Mouse (Mus musculus) small intestine, adult 2 months (tissue): ENCODE data around the gene Gtf3c2. TPM values are rescaled to one million over a fixed set of nuclear protein-coding genes. Genes with fewer than 3 reads are reported as not detected.
A peak's percentile ranks its signal among the peaks of the same experiment; 100 is the strongest.

Experiments
- H3K27ac ChIP-seq: fragments of 200-500 bp; 2 replicates; pipeline ENCODE4 v1.5.1; 2012; ENCODE audit warnings: low read depth, low read length, control low read depth, inconsistent platforms; ENCODE audit not compliant: insufficient read depth
- H3K27me3 ChIP-seq: fragments of 200-500 bp; 2 replicates; pipeline ENCODE4 v1.6.1; 2012; ENCODE audit warnings: mild to moderate bottlenecking, moderate library complexity, low read length, inconsistent platforms; ENCODE audit not compliant: control insufficient read depth, insufficient read depth
- H3K36me3 ChIP-seq: fragments of 200-500 bp; 2 replicates; pipeline ENCODE4 v1.6.1; 2012; ENCODE audit warnings: mild to moderate bottlenecking, low read length, control low read depth, inconsistent platforms; ENCODE audit not compliant: control insufficient read depth, insufficient read depth
- H3K4me1 ChIP-seq: fragments of 200-500 bp; 2 replicates; pipeline ENCODE4 v1.6.1; 2012; ENCODE audit warnings: low read length, inconsistent platforms, mixed read lengths; ENCODE audit not compliant: control insufficient read depth, insufficient read depth, insufficient read length
- H3K4me3 ChIP-seq: fragments of 200-500 bp; 2 replicates; pipeline ENCODE4 v1.5.1; 2012; ENCODE audit warnings: low read depth, mild to moderate bottlenecking, control low read depth, inconsistent platforms, low read length, moderate library complexity
- CTCF ChIP-seq: fragments of 200-500 bp; IDR thresholded peaks from 2 replicates; pipeline ENCODE4 v1.5.1; 2012; ENCODE audit warnings: low read depth, mild to moderate bottlenecking, control low read depth, inconsistent platforms, low read length, moderate library complexity, mixed read lengths; ENCODE audit not compliant: insufficient replicate concordance, insufficient read length; ENCODE audit errors: extremely low read depth
- POLR2A ChIP-seq: fragments of 200-500 bp; IDR thresholded peaks from 2 replicates; pipeline ENCODE4 v1.6.1; 2012; ENCODE audit warnings: low read depth, mild to moderate bottlenecking, control low read depth, inconsistent platforms, low read length, moderate library complexity
- WGBS: fragments of 180-500 bp; shearing (Covaris S2); methylation state at CpG from one replicate; pipeline ENCODE4 v1.1.7; 2018; 5-methylcytosine and 5-hydroxymethylcytosine counted together
- polyA plus RNA-seq: library from polyadenylated mRNA; depleted of rRNA; stranded (reverse); fragments of >200 nt; gene quantifications from 2 replicates; pipeline ENCODE4 v1.2.3, GENCODE M21; 2012

Gene Gtf3c2
- polyA plus RNA-seq, 1 experiment = 21.9 TPM

DNA sequence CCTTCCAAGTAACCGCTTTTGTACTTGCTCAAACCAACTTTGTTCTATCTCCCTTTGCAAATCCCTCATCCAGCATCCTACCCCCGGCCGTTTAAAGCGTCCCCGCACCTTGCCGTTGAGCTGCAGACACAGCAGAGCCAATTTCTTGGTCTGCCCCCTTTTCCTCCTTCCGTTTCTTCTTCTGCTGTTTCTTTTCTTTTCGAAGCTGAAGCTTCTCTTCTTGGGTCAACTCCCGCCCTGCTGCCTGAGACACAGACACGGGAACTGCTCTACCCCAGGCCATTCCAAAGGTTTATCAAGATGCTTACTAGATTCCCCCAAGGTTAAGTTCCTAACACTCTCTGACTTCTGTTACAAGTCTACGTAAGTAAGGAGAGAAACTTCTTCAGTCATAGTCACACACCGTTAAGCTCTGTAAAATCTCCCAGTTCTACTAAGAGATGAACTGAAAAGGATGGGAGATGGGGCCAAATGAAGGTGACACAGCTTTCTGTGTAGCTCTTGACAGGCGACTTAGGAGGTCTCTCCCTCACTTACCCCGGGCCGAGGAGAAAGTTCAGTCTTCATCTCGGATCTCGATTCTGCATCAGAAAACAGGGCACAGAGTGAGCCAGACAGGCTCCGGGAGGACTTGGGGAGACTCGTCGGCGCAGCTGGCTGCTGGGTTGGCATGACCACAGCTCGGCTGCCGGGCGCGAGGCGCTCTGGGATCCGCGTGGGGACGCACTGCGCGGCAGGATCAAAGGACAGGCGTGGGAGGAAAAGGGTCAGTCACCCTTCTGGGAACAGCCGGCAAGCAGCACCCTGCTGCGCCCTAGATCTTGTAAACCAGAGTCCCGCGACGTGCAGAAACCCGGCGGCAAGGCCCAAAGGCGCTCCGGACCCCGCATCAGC lies 12.3 kb upstream of the Gtf3c2 start:
- peaks cover 56% of the 10 kb centered on the region for H3K36me3 ChIP-seq

GRCm38 (mm10) chr5:31190201-31190600 lies 10.3 kb upstream of the Gtf3c2 start:
- WGBS = 91% methylated on average over 9 of the region's 9 CpGs
- Histone ChIP-seq H3K4me3 (no peak overlapping the region), H3K4me1 (peaks cover 6% of the 10 kb centered on the region; the same call in 1 of the 2 replicates), H3K27me3 (no peaks in the 10 kb centered on the region), H3K27ac (no peak overlapping the region), H3K36me3 (peaks cover 41% of the 10 kb centered on the region)
- TF ChIP-seq CTCF (no peak), POLR2A (no peak)

More for the DNA sequence above, 12.3 kb upstream of the Gtf3c2 start:
- 6% methylated on average over 42 of the region's 42 CpGs for WGBS
- H3K27me3 ChIP-seq = no peaks in the 10 kb centered on the region
- peaks cover 6% of the 10 kb centered on the region; the same call in 1 of the 2 replicates for H3K4me1 ChIP-seq
- peak overlapping the region; percentile 68 for H3K27ac ChIP-seq
- H3K4me3 ChIP-seq = peak overlapping the region; percentile 91
- TF ChIP-seq POLR2A (no peak), CTCF (no peak)

DNA sequence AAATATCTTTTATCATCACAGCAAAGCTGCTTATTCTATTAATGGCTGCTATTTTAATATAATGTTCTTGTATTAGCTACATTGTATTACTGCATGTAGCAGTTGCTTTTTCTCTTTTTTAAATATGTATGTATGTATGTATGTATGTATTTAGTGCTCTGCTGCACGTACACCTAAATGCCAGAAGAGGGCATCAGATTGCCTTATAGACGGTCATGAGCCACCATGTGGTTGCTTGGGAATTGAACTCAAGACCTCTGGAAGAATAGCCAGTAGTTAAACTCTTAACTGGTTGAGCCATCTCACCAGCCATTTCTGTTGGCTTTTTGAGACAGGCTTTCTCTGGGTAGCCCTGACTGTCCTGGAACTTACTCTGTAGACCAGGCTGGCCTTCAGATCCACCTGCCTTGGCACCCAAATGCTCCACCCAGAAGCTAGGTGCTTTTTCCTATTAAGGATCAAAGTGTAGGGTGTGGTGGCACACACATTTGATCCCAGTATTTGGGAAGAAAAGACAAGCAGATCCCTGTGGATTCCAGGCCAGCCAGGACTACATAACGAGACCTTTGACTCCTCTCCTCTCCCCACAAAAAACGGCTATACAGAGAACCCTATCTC lies 8.4 kb upstream of the Gtf3c2 start:
- no peak for TF ChIP-seq CTCF
- no peak for TF ChIP-seq POLR2A
- 74% methylated on average over 4 of the region's 4 CpGs for WGBS
- no peaks in the 10 kb centered on the region for H3K27me3 ChIP-seq
- peaks cover 6% of the 10 kb centered on the region; the same call in 1 of the 2 replicates for H3K4me1 ChIP-seq
- no peak overlapping the region for H3K27ac ChIP-seq
- H3K36me3 ChIP-seq = peaks cover 37% of the 10 kb centered on the region
- H3K4me3 ChIP-seq = no peak overlapping the region

DNA sequence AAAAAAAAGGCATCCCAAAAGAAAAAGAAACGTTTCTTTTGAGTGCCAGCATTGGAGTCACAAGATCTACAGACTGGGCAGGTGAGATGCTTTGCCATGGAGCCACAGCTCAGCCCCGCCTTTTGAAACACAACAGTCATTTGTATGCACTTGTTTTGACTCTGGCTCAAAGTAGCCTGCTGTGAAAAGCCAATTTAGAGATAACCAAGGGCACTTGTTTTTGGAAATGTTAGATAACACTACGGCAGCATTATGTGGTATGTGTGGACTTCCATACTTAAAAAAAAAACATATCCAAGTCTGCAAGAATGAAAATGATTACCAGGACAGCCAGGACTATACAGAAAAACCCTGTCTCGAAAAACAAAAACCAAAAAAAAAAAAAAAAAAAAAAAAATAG lies 3.7 kb upstream of the Gtf3c2 start:
- Histone ChIP-seq H3K4me3 (no peak overlapping the region), H3K27ac (no peak overlapping the region), H3K4me1 (peaks cover 2% of the 10 kb centered on the region; the same call in 1 of the 2 replicates), H3K27me3 (no peaks in the 10 kb centered on the region), H3K36me3 (peaks cover 17% of the 10 kb centered on the region)
- TF ChIP-seq POLR2A = no peak
- TF ChIP-seq CTCF = no peak
- WGBS = 58% methylated on average over 4 of the region's 4 CpGs

DNA sequence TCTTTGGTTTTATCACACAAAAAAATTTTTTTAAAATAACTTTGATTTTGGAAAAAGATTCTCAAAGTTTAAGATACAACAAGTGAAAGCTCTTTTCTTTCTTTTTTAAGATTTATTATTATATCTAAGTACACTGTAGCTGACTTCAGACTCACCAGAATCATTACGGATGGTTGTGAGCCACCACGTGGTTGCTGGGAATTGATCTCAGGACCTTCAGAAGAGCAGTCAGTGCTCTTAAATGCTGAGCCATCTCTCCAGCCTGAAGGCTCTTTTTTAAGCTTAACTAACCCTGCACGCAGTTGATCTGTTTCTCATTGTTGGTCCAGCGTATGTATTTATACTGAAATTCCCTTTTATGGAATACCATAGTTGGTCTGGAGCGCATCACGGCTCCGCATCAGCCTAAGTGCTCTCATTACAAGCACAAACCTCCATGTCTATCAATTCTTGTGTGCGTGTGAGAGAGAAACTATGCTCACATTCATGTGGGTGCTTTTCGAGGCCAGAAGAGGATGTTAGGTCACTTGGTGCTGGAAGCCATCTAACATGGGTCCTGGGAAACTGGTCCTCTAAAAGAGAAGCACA lies 1.3 kb upstream of the Gtf3c2 start:
- TF ChIP-seq CTCF (no peak), POLR2A (no peak)
- H3K27ac ChIP-seq = no peak overlapping the region
- H3K36me3 ChIP-seq = no peaks in the 10 kb centered on the region
- 92% methylated on average over 9 of the region's 9 CpGs for WGBS
- peaks cover 2% of the 10 kb centered on the region; the same call in 1 of the 2 replicates for H3K4me1 ChIP-seq
- H3K27me3 ChIP-seq = no peaks in the 10 kb centered on the region
- H3K4me3 ChIP-seq = no peak overlapping the region

DNA sequence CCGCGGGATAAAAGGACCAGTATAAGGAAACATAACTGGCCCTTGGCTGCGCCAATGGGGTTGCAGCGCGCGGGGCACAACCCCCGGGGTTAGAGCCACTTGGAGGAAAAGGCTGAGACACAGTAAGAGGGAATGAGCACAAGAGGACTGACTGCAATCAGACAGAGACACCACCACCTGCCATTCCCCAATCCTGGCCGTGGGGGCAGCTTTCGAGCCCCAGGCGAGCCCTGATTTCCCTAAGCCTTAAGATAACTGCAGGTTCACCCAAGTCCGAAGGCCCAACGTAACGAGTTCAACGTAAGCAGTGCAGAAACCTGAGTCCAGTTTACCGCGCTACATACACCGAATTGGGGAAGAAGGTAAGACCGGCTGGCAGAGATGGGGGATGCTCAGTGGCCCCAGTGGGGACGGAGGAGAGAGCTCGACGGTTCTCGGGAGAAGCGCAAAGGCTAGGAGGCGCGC lies 611 bp downstream of the Gtf3c2 start:
- Histone ChIP-seq H3K27ac (peak overlapping the region; percentile 95), H3K36me3 (peaks cover 2% of the 10 kb centered on the region; the same call in 1 of the 2 replicates), H3K27me3 (no peaks in the 10 kb centered on the region), H3K4me3 (peak overlapping the region; percentile 87), H3K4me1 (peaks cover 2% of the 10 kb centered on the region; the same call in 1 of the 2 replicates)
- TF ChIP-seq CTCF = 0 out of 2 replicates have a peak, but pooled peaks have one; percentile 9
- TF ChIP-seq POLR2A = no peak
- under 1% methylated on average over 25 of the region's 25 CpGs for WGBS
